Mouse (Mus musculus): ENCODE results near the gene Rora.

DNA sequence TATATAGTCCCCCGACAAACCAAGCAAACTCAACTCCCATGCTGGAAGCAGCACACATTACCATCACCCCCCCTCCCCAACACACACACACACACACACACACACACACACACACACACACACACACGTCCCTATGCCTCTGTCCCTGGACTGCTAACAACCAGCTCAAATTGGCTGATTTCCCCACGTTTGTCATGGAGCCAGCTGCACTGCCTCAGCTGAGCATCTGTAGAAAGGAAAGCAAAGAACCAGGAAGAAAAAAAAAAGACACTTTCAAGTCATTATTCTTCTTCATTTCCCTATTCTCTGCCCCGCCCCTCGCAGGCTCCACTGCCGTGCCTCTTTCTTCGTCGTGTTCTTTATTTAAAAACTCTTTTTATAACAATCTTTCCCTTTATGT is 235.1 kb downstream of the Rora start:
- no peak for TF ChIP-seq CTCF (IDR thresholded peaks at IDR 0.05; ENCODE audit: low read depth, low read length)
- no peak for TF ChIP-seq POLR2A (IDR thresholded peaks at IDR 0.05; ENCODE audit: extremely low read depth, insufficient read depth, low read length)
